Mouse (Mus musculus) heart, embryonic 14.5 days (tissue): Measurements from ENCODE around the gene Zranb1. TPM values are rescaled to one million over a fixed set of nuclear protein-coding genes. Genes with fewer than 3 reads are reported as not detected.

Source experiments
- ATAC-seq: fragments of 200-750 bp; cut with Nextera tagmentation; 2 replicates; pipeline ENCODE4 v1.8.0; 2017; ENCODE audit warnings: low read depth, moderate TSS enrichment; ENCODE audit not compliant: insufficient number of reproducible peaks, insufficient read depth, low FRiP score
- H3K27ac ChIP-seq, 2 experiments: fragments of 200-500 bp in 1 of 2; fragments of 300-500 bp in 1 of 2; sonication (generic) in 1 of 2; replicated peaks in 1 of 2; 2 replicates each; pipeline ENCODE4 v1.5.1; 2012 to 2014; ENCODE audit warnings: low read depth in 2 of 2, low read length in 2 of 2, control low read depth in 1 of 2, mild to moderate bottlenecking in 1 of 2, mixed read lengths in 1 of 2; ENCODE audit not compliant: control insufficient read depth in 1 of 2, insufficient read depth in 1 of 2
- H3K27me3 ChIP-seq: fragments of 300-500 bp; sonication (generic); 2 replicates; pipeline ENCODE4 v1.6.1; 2014; ENCODE audit warnings: mild to moderate bottlenecking, low read length, control low read depth; ENCODE audit not compliant: control insufficient read depth, insufficient read depth
- H3K36me3 ChIP-seq: fragments of 300-500 bp; sonication (generic); 2 replicates; pipeline ENCODE4 v1.6.1; 2014; ENCODE audit warnings: mild to moderate bottlenecking, control low read depth, low read length, mixed read lengths; ENCODE audit not compliant: control insufficient read depth, insufficient read depth
- H3K4me1 ChIP-seq, 2 experiments: fragments of 200-500 bp in 1 of 2; fragments of 300-500 bp in 1 of 2; sonication (generic) in 1 of 2; 2 replicates each; pipeline ENCODE4 v1.6.1; 2012 to 2014; ENCODE audit warnings: low read length in 2 of 2, control low read depth in 1 of 2, mixed read lengths in 1 of 2; ENCODE audit not compliant: control insufficient read depth in 2 of 2, insufficient read depth in 2 of 2
- H3K4me2 ChIP-seq: fragments of 300-500 bp; sonication (generic); 2 replicates; pipeline ENCODE4 v1.6.1; 2014; ENCODE audit warnings: mild to moderate bottlenecking, low read length
- H3K4me3 ChIP-seq, 2 experiments: fragments of 200-500 bp in 1 of 2; fragments of 300-500 bp in 1 of 2; sonication (generic) in 1 of 2; 2 replicates each; pipeline ENCODE4 v1.5.1; 2012 to 2014; ENCODE audit warnings: low read length in 2 of 2, mild to moderate bottlenecking in 2 of 2, control low read depth in 1 of 2, low read depth in 1 of 2, moderate library complexity in 1 of 2; ENCODE audit not compliant: control insufficient read depth in 1 of 2, insufficient read depth in 1 of 2
- H3K9ac ChIP-seq: fragments of 300-500 bp; sonication (generic); 2 replicates; pipeline ENCODE4 v1.6.1; 2014; ENCODE audit warnings: mild to moderate bottlenecking, low read length
- H3K9me3 ChIP-seq: fragments of 300-500 bp; sonication (generic); 2 replicates; pipeline ENCODE4 v1.6.1; 2016; ENCODE audit warnings: low read length, control low read depth; ENCODE audit not compliant: control insufficient read depth
- WGBS: fragments of 180-500 bp; shearing (Covaris S2); extraction: QIAGEN DNeasy Blood & Tissue Kit; methylation state at CpG from one replicate; pipeline ENCODE4 v1.1.7; 2014; 5-methylcytosine and 5-hydroxymethylcytosine counted together
- polyA plus RNA-seq: library from polyadenylated mRNA; unstranded; fragments of >200 nt; fragmentation: Nextera tagmentation; extraction: Ambion mirVana; gene quantifications from 2 replicates; pipeline ENCODE4 v1.2.1, GENCODE M21; 2014

The Zranb1 gene
- polyA plus RNA-seq, 1 experiment from 2014 or later, result 13.6 TPM

GRCm38 (mm10) chr7:133011191-133011590 lies 80.2 kb downstream of the Zranb1 start:
- Histone ChIP-seq H3K4me3 (no peak overlapping the region), H3K27me3 (no peaks in the 10 kb centered on the region), H3K36me3 (peaks cover 10% of the 10 kb centered on the region), H3K9me3 (no peaks in the 10 kb centered on the region), H3K27ac (peak overlapping the region; percentile 75 to 89), H3K4me1 (peaks cover 60 to 90% of the 10 kb centered on the region in 2 experiments), H3K9ac (no peak overlapping the region), H3K4me2 (peak overlapping the region; percentile 8)
- WGBS, result 14% methylated on average over 5 of the region's 5 CpGs
- peak; percentile 62 for ATAC-seq

- Histone ChIP-seq H3K27me3 (no peaks in the 10 kb centered on the region), H3K4me3 (0 out of 4 replicates have a peak overlapping the region, but pooled peaks of 1 of the 2 experiments have one; percentile 2), H3K4me1 (peaks cover 60 to 93% of the 10 kb centered on the region in 2 experiments), H3K36me3 (peaks cover 10% of the 10 kb centered on the region), H3K4me2 (peak overlapping the region; percentile 8), H3K9ac (no peak overlapping the region), H3K27ac (peak overlapping the region; percentile 75 to 89), H3K9me3 (no peaks in the 10 kb centered on the region)
- 41% methylated on average over 4 of the region's 4 CpGs for WGBS
- no peak for ATAC-seq
These were observed 80.7 kb downstream of the Zranb1 start for GRCm38 (mm10) chr7:133011611-133012010.

DNA sequence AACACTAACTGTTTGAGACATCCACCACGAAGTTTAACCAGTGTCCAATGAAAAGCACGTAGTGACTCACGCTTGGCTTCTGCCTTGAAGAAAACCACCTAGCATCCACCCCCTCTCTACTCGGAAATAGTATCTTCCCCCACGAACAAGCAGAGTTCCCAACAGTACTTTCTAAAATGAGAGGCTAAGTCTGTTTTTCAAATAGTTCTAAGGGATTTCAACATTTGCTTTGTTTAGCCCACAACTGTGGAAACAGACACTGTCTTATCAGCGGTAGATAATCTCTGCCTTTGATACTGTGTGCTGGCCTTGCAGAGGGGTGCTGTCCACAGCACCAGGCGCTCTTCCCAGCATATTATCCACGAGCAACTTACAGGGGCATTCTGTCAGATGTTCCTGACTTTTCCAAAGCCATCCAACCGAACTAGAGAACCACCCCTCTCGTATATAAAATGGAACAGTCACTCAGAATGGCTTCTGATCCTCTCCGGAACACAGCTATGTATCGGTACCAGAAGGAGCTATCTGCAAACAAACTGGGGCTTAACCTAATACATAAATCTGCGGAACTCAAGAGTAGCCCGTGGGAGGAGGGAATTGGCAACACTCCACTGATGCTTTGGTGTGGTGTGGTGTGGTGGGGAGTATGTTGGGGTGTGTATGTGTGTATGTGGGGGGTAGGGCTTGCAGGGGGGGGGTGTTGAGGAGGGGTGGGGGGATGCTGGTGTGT lies 81.9 kb downstream of the Zranb1 start:
- ATAC-seq, result no peak
- H3K9me3 ChIP-seq, result no peaks in the 10 kb centered on the region
- peak overlapping the region; percentile 16; the same call in 1 of the 2 replicates for H3K4me2 ChIP-seq
- H3K4me1 ChIP-seq, result peaks cover 50 to 84% of the 10 kb centered on the region in 2 experiments
- peak overlapping the region in 1 of 2 experiments; percentile 75; a peak in 1 of 4 replicates for H3K27ac ChIP-seq
- no peak overlapping the region for H3K4me3 ChIP-seq
- 34% methylated on average over 14 of the region's 14 CpGs for WGBS
- H3K36me3 ChIP-seq, result peaks cover 10% of the 10 kb centered on the region
- no peaks in the 10 kb centered on the region for H3K27me3 ChIP-seq
- no peak overlapping the region for H3K9ac ChIP-seq

DNA sequence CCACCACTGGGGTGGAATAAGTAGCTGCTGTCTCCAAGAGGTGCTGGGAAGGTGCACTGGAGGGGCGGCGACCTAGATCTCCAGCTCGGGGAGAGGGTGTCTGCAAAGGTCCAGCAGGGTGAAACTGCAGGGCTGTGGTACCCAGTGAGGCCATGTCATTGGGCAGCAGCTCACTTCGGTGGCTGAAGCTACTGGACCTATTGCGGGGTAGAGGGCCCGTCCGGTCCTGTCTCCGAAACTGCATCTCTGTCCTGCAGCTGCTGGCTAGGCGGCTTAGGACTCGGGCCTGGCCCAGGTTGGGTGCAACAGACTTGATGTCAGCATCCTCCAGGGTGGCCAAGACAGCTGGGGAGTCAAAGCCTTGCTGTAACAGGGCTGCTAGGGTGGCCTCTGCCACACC lies 83.0 kb downstream of the Zranb1 start:
- Histone ChIP-seq H3K27me3 (no peaks in the 10 kb centered on the region), H3K9ac (no peak overlapping the region), H3K4me3 (no peak overlapping the region), H3K36me3 (peaks cover 10% of the 10 kb centered on the region), H3K4me1 (peaks cover 45 to 76% of the 10 kb centered on the region in 2 experiments), H3K4me2 (no peak overlapping the region), H3K27ac (no peak overlapping the region), H3K9me3 (no peaks in the 10 kb centered on the region)
- WGBS, result 91% methylated on average over 10 of the region's 10 CpGs
- ATAC-seq, result no peak

GRCm38 (mm10) chr7:133014631-133015030 lies 83.7 kb downstream of the Zranb1 start:
- peak overlapping the region; percentile 70 to 88 for H3K27ac ChIP-seq
- no peaks in the 10 kb centered on the region for H3K27me3 ChIP-seq
- H3K4me3 ChIP-seq, result no peak overlapping the region
- WGBS, result 86% methylated on average over 14 of the region's 14 CpGs
- peak overlapping the region; percentile 56; the same call in 1 of the 2 replicates for H3K9ac ChIP-seq
- peak overlapping the region; percentile 42 for H3K4me2 ChIP-seq
- H3K36me3 ChIP-seq, result peaks cover 8% of the 10 kb centered on the region
- ATAC-seq, result no peak
- no peaks in the 10 kb centered on the region for H3K9me3 ChIP-seq
- H3K4me1 ChIP-seq, result peaks cover 49 to 77% of the 10 kb centered on the region in 2 experiments

GRCm38 (mm10) chr7:133015416-133016070 lies 84.6 kb downstream of the Zranb1 start:
- 26% methylated on average over 7 of the region's 7 CpGs for WGBS
- Histone ChIP-seq H3K9ac (peak overlapping the region; percentile 56), H3K27me3 (no peaks in the 10 kb centered on the region), H3K36me3 (no peaks in the 10 kb centered on the region), H3K9me3 (no peaks in the 10 kb centered on the region), H3K4me1 (peaks cover 50 to 77% of the 10 kb centered on the region in 2 experiments), H3K27ac (peak overlapping the region; percentile 70 to 88), H3K4me2 (peak overlapping the region; percentile 42), H3K4me3 (no peak overlapping the region; a peak in 1 of 4 replicates)
- ATAC-seq, result peak; percentile 34; the same call in 1 of the 2 replicates

DNA sequence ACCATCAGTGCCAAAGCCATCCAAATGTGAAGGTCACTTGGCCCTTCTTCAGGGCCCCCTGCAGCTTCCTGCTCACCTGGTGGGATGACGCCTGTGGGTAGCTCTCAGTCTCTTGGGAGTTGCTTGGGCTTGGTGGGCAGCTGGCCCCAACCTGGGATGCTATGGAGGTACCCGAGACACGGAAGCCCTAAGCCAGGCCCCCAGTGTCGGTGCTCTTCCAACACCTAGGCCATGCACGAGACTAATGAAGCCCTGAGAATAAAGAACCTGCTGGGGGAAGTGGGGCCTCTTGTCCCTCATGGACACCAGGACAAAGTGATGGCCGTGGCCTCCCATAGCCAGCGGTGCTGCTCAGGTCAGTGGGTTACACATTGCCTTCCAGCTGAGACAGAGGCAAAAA lies 88.0 kb downstream of the Zranb1 start:
- WGBS, result 68% methylated on average over 7 of the region's 7 CpGs
- Histone ChIP-seq H3K9me3 (no peaks in the 10 kb centered on the region), H3K27me3 (no peaks in the 10 kb centered on the region), H3K4me2 (no peak overlapping the region), H3K27ac (peak overlapping the region; percentile 14 to 60; a peak in 2 of 4 replicates), H3K4me3 (no peak overlapping the region), H3K36me3 (no peaks in the 10 kb centered on the region), H3K4me1 (peaks cover 32 to 65% of the 10 kb centered on the region in 2 experiments), H3K9ac (no peak overlapping the region)
- no peak for ATAC-seq
